Mouse (Mus musculus) CD4-positive helper T cell, adult 2 months (primary cell): ENCODE results near the gene Rell1.
A peak's percentile ranks its signal among the peaks of the same experiment; 100 is the strongest.

ENCODE experiments used
- DNase-seq: peaks from one replicate; pipeline ENCODE4 v3.0.0-alpha.2; 2012; ENCODE audit warnings: low read depth, missing footprints, low spot score

The Rell1 gene

GRCm38 (mm10) chr5:63953401-63954032, 15.2 kb downstream of the Rell1 start:
- DNase-seq: no peak

DNA sequence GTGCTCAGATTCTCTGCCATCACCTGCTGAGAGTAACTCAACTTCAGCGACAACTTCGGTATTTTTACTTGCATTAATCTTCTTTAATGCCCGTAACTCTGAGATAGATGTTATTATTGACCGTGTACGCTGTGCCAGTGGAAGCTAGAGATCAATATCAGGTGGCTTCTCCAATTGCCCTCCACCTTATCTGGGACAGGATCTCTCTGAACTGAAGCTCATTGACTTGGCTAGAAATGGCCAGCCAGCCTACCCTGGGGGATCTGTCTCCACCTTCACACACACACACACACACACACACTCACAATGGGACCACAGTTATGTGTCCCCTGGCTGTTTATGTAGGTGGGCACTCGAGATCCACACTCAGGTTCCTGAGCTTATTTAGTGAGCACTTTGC, 16.7 kb downstream of the Rell1 start:
- DNase-seq: no peak

DNA sequence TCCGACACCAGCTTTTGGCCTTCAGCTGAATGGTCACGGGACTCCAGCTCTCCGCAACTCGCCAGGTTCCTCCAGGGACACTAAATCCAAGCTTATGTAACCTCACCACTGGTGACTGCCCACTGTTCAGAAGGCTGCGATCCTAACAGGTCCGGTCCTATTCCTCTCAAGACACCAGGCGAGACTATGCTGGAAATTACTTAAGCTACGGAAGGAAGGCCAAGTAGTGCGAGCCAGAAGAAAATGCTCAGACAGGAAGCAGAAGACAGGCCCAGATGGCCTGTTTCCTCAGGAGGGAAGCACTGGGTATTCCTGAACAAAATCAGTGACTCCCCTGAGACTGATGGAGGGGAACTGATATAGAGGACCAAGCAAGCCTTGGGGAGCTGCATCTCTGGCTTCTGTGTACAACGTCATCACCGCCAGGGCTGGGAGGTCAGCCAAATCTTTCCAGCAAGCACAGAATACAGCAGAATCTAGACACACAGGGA, 17.2 kb downstream of the Rell1 start:
- no peak for DNase-seq

DNA sequence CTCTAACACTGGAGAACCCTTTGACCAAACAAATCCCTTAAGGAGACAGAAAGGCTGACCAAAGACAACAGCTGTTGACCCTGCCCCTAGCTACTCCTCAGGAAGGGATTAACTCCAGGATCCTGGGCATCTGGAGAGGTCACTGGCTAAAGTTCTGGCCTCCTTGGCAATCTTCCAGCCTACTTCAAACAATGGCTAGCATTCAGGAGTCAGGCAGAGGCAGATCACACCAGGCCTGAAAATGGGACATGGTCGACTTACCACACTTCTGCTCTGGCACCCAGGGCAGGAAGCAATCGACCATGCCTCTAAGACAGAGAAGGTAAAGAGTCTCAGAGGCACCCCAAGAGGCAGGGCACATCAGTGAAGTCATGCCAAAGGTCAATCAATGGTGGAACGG, 19.5 kb downstream of the Rell1 start:
- DNase-seq: no peak

- no peak for DNase-seq
Measured at GRCm38 (mm10) chr5:63947526-63947925, 21.2 kb downstream of the Rell1 start.

GRCm38 (mm10) chr5:63943291-63943690, 25.4 kb downstream of the Rell1 start:
- DNase-seq: peak; percentile 39

DNA sequence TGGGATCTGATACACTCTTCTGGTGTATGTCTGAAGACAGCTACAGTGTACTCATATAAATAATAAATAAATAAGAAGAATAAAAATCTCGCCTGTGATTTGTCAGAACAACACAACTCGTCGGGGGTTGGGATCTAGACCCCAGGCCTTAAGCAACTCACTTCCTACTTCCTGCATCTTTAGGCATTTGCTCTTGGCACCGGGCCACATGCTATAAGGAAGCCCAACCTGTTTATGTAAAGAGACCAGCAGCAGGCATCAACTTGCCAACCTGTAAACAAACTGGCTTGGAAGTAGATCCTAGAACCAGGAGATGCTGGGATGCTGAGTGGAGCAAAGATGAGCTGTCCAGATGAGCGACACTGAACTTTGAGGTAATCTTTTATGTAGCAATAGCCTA, 26.8 kb downstream of the Rell1 start:
- DNase-seq: no peak

DNA sequence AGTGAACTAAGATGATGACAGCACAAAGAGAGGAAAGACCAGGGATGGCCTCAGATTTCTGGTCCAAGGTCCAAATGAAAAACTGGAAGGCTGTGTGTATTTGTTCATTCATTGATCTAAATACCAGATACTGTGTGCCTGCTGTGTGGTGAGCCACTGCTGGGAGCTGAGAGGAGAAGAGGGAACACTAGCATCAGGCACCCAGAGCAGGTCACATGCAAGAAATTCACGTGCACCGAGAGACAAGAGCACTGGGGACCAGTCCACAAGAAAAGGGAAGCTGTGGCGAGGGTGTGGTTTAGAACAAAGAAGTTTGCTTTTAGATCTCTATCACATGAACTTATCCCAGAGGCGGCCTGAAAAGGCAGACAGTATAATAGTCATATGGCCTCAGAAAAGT, 30.1 kb downstream of the Rell1 start:
- peak; percentile 34 for DNase-seq

DNA sequence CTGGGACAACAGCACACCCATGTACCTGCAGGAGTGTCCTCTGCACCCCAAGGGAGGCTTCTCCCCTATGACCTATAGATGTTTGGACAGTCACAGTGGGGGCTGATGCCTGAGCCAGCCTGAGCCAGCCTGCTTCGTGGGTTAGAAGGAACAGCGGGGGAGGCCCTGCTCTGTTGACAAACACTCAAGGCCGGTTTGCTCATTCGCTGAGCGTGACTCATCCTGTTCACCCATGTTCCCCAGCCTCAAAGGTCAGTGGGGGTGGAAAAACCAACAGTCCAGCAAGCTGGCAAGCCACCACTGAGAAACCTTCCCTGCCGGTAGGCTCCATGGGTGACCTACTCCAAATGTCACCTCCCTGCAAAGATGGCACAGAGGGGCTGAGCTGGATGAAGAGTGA, 32.0 kb downstream of the Rell1 start:
- DNase-seq: no peak

DNA sequence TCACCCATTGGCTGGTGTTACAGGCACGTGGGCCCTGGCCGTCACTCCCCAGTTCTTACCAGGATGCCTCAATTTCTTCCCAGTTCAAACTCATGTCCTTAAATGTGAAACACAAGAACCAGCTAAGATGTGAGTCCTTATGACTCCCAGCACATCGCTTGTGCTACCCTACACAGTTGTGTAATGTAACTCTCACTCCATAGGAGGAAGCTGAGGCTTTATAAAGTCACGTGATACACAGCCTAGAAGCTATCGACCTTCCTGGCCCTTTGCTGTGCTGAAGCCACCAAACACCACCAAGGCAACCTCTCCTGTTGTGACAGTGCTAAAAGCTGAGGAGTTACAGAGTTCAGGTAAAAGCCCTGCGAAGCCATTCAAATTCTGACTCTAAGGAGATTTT, 33.1 kb downstream of the Rell1 start:
- no peak for DNase-seq

GRCm38 (mm10) chr5:63932829-63933228, 35.9 kb downstream of the Rell1 start:
- no peak for DNase-seq

- DNase-seq: no peak
Measured at GRCm38 (mm10) chr5:63930824-63931358, 37.8 kb downstream of the Rell1 start.

DNA sequence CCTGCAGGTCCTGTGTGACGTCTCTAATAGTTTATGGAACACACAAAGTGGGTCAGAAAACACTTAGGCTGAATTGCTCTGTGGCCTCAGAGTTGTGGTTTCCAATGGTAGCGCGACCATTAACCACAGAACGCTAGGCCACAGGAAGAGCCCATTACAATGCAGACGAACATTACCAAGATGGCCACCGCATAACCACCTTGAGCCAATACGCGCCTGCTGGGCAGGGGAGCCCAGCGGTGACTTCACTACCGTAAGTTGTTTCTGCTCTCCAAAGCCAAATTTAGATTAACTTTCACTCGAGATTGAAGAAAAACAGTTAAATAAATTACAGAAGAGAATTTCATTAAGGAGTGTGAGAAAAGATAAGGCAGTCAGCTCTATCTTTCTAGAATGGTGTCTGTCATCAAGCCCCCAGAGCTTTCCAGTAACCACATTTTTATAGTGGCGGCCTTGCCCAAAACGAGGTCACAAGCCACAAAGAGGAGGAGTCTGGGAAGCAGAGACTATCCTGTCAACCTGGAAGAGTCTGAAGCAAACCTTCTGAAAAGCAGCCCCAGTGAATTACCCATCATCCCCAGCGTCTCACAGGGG, 43.6 kb downstream of the Rell1 start:
- no peak for DNase-seq

- DNase-seq: no peak
Measured at GRCm38 (mm10) chr5:63923305-63924025, 45.2 kb downstream of the Rell1 start.

- no peak for DNase-seq
Measured at GRCm38 (mm10) chr5:63918201-63918600, 50.5 kb downstream of the Rell1 start.

GRCm38 (mm10) chr5:63916457-63917139, 52.1 kb downstream of the Rell1 start:
- no peak for DNase-seq

GRCm38 (mm10) chr5:63914896-63915295, 53.8 kb downstream of the Rell1 start:
- DNase-seq: no peak

DNA sequence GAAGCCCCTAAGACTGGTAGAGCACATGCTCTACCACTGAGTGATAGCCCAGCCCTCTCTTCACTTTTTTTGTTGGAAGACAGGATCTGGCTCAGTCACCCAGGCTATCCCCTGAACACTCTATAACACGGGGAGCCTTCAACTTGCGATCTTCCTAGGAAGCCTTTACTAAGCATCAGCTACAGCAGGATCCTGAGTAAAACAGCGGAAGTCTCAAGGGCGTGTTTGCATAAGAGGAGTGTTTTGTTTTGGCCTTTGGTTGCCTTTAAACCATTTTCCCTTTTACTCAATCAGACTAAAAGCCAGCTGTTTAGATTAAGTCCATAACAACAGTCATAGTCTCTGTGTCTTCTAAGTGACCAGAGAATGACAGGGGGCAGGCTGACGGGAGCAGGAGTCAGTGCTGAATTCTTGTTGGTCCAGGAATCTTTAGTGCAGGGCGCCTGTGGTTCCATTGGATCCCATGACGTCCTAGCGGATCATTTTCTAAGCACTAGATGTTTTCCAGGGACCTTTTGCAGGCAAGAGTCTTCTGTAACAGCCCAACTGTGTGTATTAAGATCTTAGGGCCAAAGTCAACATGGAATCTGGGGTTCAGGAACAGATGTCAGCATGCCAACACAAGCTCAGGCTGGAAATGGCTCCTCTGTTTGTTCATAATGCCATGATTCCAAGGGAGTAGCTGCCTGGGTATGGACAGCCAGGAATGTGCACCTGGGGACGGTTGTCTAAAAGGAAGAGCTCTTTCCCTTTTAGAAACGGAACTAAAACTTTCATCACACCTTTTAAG, 58.3 kb downstream of the Rell1 start:
- DNase-seq: no peak

- no peak for DNase-seq
Measured at GRCm38 (mm10) chr5:63907513-63907912, 61.2 kb downstream of the Rell1 start.

DNA sequence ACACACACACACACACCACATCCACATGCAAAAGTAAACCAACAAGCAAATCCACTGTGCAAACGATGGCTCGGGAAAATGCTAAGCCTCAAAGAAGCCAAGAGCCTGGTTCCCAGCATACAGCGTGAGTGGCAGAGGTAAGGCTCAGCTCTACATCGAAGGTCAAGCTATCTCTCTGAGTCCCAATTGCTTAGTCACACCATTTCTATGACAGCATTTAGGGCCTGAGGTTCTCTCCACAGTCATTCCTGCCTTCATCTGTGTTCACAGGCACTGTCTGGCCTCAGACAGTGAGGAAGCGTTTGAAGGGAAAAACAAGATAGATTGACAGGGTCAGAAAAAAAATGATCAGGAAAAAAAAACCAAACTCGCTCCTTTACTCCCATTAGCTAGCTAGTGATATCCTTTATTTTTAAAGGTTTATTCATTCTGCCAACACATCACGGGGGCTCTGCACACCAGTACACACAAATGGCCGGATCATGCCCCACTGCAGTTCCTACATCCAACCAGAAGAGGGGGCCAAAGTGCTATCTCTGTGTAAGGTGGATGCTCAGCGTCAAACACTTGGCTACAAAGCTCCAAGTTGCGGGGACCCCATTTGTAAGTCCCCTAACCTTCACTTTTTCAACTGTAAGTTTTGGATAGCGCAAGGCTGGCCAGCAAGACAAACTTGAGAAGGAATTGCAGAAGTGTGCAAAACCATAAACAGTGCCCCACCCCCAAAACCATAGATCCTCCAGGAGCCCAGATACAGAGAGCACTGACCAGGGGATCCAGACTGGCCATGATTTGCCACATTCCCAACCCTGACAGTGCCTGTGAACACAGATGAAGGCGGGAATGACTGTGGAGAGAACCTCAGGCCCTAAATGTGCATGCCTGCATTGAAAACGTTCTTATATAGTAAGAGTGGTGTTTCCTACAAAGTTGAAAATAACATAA, 62.3 kb downstream of the Rell1 start:
- peak; percentile 75 for DNase-seq
